Mouse (Mus musculus) limb, embryonic 11.5 days (tissue): ENCODE measurements around the gene Glyctk. TPM values are rescaled to one million over a fixed set of nuclear protein-coding genes. Genes with fewer than 3 reads are reported as not detected.

Source experiments
- ATAC-seq: fragments of 200-750 bp; cut with Nextera tagmentation; 2 replicates; pipeline ENCODE4 v1.8.0; 2017; ENCODE audit warnings: low read depth; ENCODE audit not compliant: insufficient number of reproducible peaks, low FRiP score, low TSS enrichment
- DNase-seq: peaks from one replicate; pipeline ENCODE4 v3.0.0-alpha.2; 2015; ENCODE audit warnings: low spot score
- H3K27ac ChIP-seq: fragments of 300-500 bp; sonication (generic); replicated peaks from 2 replicates; pipeline ENCODE4 v1.5.1; 2014; ENCODE audit warnings: low read depth, mild to moderate bottlenecking, low read length
- H3K27me3 ChIP-seq: fragments of 300-500 bp; sonication (generic); 2 replicates; pipeline ENCODE4 v1.6.1; 2014; ENCODE audit warnings: mild to moderate bottlenecking, low read length, mixed read lengths; ENCODE audit not compliant: control insufficient read depth, insufficient read depth
- H3K36me3 ChIP-seq: fragments of 300-500 bp; sonication (generic); 2 replicates; pipeline ENCODE4 v1.6.1; 2014; ENCODE audit warnings: mild to moderate bottlenecking, low read length, moderate library complexity, mixed read lengths; ENCODE audit not compliant: control insufficient read depth, insufficient read depth
- H3K4me1 ChIP-seq: fragments of 300-500 bp; sonication (generic); 2 replicates; pipeline ENCODE4 v1.6.1; 2014; ENCODE audit warnings: low read length, mixed read lengths; ENCODE audit not compliant: control insufficient read depth, insufficient read depth
- H3K4me2 ChIP-seq: fragments of 300-500 bp; sonication (generic); 2 replicates; pipeline ENCODE4 v1.6.1; 2014; ENCODE audit warnings: low read depth, mild to moderate bottlenecking, moderate library complexity; ENCODE audit not compliant: severe bottlenecking
- H3K4me3 ChIP-seq: fragments of 300-500 bp; sonication (generic); 2 replicates; pipeline ENCODE4 v1.5.1; 2014; ENCODE audit warnings: low read depth, low read length
- H3K9ac ChIP-seq: fragments of 300-500 bp; sonication (generic); 2 replicates; pipeline ENCODE4 v1.6.1; 2014; ENCODE audit warnings: mild to moderate bottlenecking, low read length
- H3K9me3 ChIP-seq: fragments of 300-500 bp; sonication (generic); 2 replicates; pipeline ENCODE4 v1.6.1; 2016; ENCODE audit warnings: low read length; ENCODE audit not compliant: control insufficient read depth
- WGBS: fragments of 180-500 bp; shearing (Covaris S2); extraction: QIAGEN DNeasy Blood & Tissue Kit; methylation state at CpG from one replicate; pipeline ENCODE4 v1.1.7; 2014; 5-methylcytosine and 5-hydroxymethylcytosine counted together
- polyA plus RNA-seq: library from polyadenylated mRNA; unstranded; fragments of >200 nt; fragmentation: Nextera tagmentation; extraction: Ambion mirVana; gene quantifications from 2 replicates; pipeline ENCODE4 v1.2.1, GENCODE M21; 2014

Gene Glyctk
- polyA plus RNA-seq, 1 experiment from 2014 or later: 1.2 TPM

DNA sequence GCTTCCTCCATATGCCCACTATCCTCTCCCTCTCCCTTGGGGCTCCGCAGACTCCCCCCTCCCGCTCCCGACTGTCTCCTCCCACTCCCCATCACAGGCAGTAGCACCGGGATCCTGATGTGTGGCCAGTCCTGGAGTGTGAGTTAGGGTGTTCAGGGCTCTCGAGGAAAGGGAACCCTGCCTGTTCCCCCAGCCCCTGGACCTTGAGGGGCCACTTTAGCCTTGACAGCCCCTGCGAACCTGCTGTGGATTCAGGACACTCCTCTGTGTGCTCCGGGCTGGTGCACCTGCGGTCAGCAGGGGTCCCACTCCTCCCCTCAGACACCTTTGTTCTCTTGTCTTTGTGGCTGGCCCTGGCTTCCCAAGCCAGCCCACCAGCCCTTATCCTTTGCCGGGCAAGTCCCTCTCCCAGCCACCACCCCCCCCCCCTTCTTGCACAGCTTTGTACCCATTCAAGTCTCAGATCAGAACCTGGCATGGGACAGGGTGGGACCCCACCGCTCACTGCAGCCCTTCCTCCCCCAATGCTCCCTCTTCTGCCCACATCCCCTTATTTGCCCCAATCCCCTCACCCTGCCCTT is 10.0 kb downstream of the Glyctk start:
- DNase-seq: no peak
- peak overlapping the region; percentile 56 for H3K9ac ChIP-seq
- peaks cover 38% of the 10 kb centered on the region for H3K27me3 ChIP-seq
- peak; percentile 42 for ATAC-seq
- H3K36me3 ChIP-seq: no peaks in the 10 kb centered on the region
- H3K4me2 ChIP-seq: peak overlapping the region; percentile 69
- WGBS: 3% methylated on average over 9 of the region's 10 CpGs
- peak overlapping the region; percentile 36 for H3K4me3 ChIP-seq
- H3K9me3 ChIP-seq: no peaks in the 10 kb centered on the region
- H3K4me1 ChIP-seq: peaks cover 6% of the 10 kb centered on the region; the same call in 1 of the 2 replicates
- H3K27ac ChIP-seq: no peak overlapping the region

GRCm38 (mm10) chr9:106147281-106147680 is 10.7 kb downstream of the Glyctk start:
- no peaks in the 10 kb centered on the region for H3K9me3 ChIP-seq
- no peak overlapping the region for H3K27ac ChIP-seq
- H3K4me3 ChIP-seq: no peak overlapping the region
- no peak overlapping the region for H3K9ac ChIP-seq
- no peaks in the 10 kb centered on the region for H3K36me3 ChIP-seq
- H3K27me3 ChIP-seq: peaks cover 38% of the 10 kb centered on the region
- 23% methylated on average over 5 of the region's 5 CpGs for WGBS
- DNase-seq (no peak), ATAC-seq (no peak)
- H3K4me1 ChIP-seq: peaks cover 6% of the 10 kb centered on the region; the same call in 1 of the 2 replicates
- H3K4me2 ChIP-seq: no peak overlapping the region

- ATAC-seq: no peak
- no peak overlapping the region for H3K4me2 ChIP-seq
- 83% methylated on average over 2 of the region's 2 CpGs for WGBS
- no peaks in the 10 kb centered on the region for H3K36me3 ChIP-seq
- peaks cover 37% of the 10 kb centered on the region for H3K27me3 ChIP-seq
- H3K4me1 ChIP-seq: peaks cover 6% of the 10 kb centered on the region; the same call in 1 of the 2 replicates
- no peak overlapping the region for H3K4me3 ChIP-seq
- H3K9ac ChIP-seq: no peak overlapping the region
- no peak overlapping the region for H3K27ac ChIP-seq
- no peaks in the 10 kb centered on the region for H3K9me3 ChIP-seq
- DNase-seq: no peak
Observed at GRCm38 (mm10) chr9:106145582-106145981, 12.4 kb downstream of the Glyctk start.

DNA sequence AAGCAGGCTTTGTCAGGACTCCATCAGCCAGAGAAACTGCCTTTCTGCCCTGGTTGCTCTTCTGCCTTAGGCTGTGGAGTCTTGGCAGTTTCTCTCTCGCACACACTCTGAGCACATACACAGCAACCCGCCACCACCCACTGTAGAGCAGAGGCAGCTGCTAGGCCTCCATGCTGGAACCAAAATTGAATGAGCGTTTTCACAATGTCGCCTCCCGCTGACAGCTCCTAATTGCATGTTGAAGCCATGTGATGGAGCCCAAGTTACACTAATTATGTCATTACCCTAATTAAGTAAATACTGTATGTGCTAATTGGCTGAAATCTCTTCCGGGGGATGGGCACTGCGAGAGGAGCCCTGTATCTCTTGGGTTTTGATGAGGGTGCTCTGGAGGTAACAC is 13.8 kb downstream of the Glyctk start:
- WGBS: 78% methylated on average over 7 of the region's 7 CpGs
- peaks cover 4% of the 10 kb centered on the region for H3K4me1 ChIP-seq
- H3K9ac ChIP-seq: no peak overlapping the region
- H3K9me3 ChIP-seq: no peaks in the 10 kb centered on the region
- H3K36me3 ChIP-seq: no peaks in the 10 kb centered on the region
- H3K4me2 ChIP-seq: no peak overlapping the region
- peaks cover 23% of the 10 kb centered on the region for H3K27me3 ChIP-seq
- no peak for DNase-seq
- H3K4me3 ChIP-seq: no peak overlapping the region
- no peak overlapping the region for H3K27ac ChIP-seq
- no peak for ATAC-seq

- no peak for DNase-seq
- 77% methylated on average over 12 of the region's 12 CpGs for WGBS
Observed at GRCm38 (mm10) chr9:106141955-106142354, 16.0 kb downstream of the Glyctk start.

DNA sequence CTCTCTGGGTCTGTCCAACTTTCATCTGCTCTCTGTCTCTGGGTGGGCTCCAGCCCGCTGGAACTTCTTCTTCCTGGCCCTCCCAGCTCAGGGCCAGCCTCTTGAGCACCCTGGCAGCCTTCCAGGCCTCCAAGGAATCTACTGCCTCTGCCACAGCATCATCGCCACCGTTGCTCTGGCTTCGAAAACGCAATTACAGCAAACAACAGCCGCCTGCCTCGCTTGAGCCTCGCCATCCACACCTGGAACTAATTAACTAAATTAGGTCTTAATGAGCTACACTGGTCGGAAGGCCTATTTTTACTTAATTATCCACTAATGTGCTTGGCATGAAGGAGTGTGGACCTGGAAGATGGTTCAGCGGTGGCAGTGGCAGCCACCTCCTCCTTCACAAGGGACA is 18.2 kb downstream of the Glyctk start:
- Histone ChIP-seq H3K36me3 (no peaks in the 10 kb centered on the region), H3K27me3 (no peaks in the 10 kb centered on the region), H3K4me1 (no peaks in the 10 kb centered on the region; the same call in 1 of the 2 replicates), H3K9me3 (no peaks in the 10 kb centered on the region), H3K4me3 (no peak overlapping the region), H3K27ac (no peak overlapping the region; the same call in 1 of the 2 replicates), H3K9ac (no peak overlapping the region), H3K4me2 (no peak overlapping the region)
- DNase-seq (peak; percentile 58), ATAC-seq (peak; percentile 36; the same call in 1 of the 2 replicates)
- 10% methylated on average over 10 of the region's 10 CpGs for WGBS

More at GRCm38 (mm10) chr9:106141955-106142354, 16.0 kb downstream of the Glyctk start:
- Histone ChIP-seq H3K9me3 (no peaks in the 10 kb centered on the region), H3K36me3 (no peaks in the 10 kb centered on the region), H3K27me3 (peaks cover 1% of the 10 kb centered on the region; the same call in 1 of the 2 replicates), H3K4me2 (no peak overlapping the region), H3K4me3 (no peak overlapping the region), H3K27ac (no peak overlapping the region), H3K4me1 (no peaks in the 10 kb centered on the region; the same call in 1 of the 2 replicates), H3K9ac (no peak overlapping the region)
- no peak for ATAC-seq

DNA sequence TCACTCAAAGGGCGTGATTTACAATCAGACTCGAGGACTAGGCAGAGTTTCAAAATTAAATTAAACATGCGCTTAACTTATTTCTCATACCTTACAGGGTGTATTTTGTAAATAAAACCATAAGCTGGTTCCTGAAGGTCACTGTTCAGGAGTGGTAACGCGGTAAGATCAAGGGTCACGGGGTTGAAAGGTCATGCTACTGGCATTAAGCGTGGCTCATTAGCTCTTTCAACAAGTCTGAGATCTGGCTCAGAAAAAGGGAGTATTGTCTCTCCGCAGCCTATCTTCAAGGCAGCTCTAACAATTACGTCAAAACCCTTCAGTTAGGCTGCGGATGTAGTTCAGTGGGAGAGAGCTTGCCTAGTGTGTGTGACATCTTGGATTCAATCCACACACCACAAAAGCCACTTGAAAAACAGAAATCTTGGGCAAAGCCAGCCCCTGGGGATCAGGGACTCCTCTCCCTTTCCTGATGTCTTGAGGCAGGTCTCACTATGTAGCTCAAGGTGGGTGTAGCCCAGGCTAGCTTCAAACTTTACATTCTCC is 20.2 kb downstream of the Glyctk start:
- Histone ChIP-seq H3K9ac (no peak overlapping the region), H3K27me3 (no peaks in the 10 kb centered on the region), H3K9me3 (no peaks in the 10 kb centered on the region), H3K27ac (no peak overlapping the region), H3K4me1 (no peaks in the 10 kb centered on the region; the same call in 1 of the 2 replicates), H3K4me3 (no peak overlapping the region), H3K4me2 (no peak overlapping the region), H3K36me3 (no peaks in the 10 kb centered on the region)
- DNase-seq (peak; percentile 34), ATAC-seq (no peak)
- WGBS: 38% methylated on average over 10 of the region's 10 CpGs

- Histone ChIP-seq H3K36me3 (no peaks in the 10 kb centered on the region), H3K9ac (no peak overlapping the region), H3K27me3 (no peaks in the 10 kb centered on the region), H3K9me3 (no peaks in the 10 kb centered on the region), H3K4me1 (no peaks in the 10 kb centered on the region), H3K4me3 (no peak overlapping the region), H3K27ac (no peak overlapping the region), H3K4me2 (no peak overlapping the region)
- DNase-seq (no peak), ATAC-seq (no peak)
- 86% methylated on average over 7 of the region's 7 CpGs for WGBS
Observed at GRCm38 (mm10) chr9:106130250-106130649, 27.7 kb downstream of the Glyctk start.
